Mouse (Mus musculus) regulatory T cell (primary cell): ENCODE measurements around the gene Slc30a2.
"Not testable (repeated sequence)": the region's sequence is repeated elsewhere in the genome, so short reads cannot be mapped to it uniquely, and the experiment has no call there.

Source experiments
- in situ Hi-C: fragments of 300-600 bp; cut with MboI, MseI; formaldehyde crosslinking; loops from one replicate; pipeline ENCODE4 v1.15.1; 2025; ENCODE audit warnings: high pct_unique_total_duplicates

The Slc30a2 gene

GRCm38 (mm10) chr4:134319674-134320073 lies 23.3 kb upstream of the Slc30a2 start:
- in situ Hi-C loops: loop anchor here (5.0 to 10.0 kb wide), 2 partner anchors 63 to 1255 kb away; partner anchors contain the start of genes Extl1 and Grhl3

- in situ Hi-C loops: loop anchor here (5.0 to 10.0 kb wide), 2 partner anchors 61 to 1253 kb away; partner anchors contain the start of genes Extl1 and Grhl3
Measured at GRCm38 (mm10) chr4:134321524-134321923, 21.5 kb upstream of the Slc30a2 start.

GRCm38 (mm10) chr4:134324655-134325054 lies 18.3 kb upstream of the Slc30a2 start:
- in situ Hi-C loops: loop anchor here (5.0 to 10.0 kb wide), 2 partner anchors 58 to 1250 kb away; partner anchors contain the start of genes Extl1 and Grhl3

- in situ Hi-C loops: loop anchor here (10.0 kb wide), 1 partner anchor 1248 kb away; the partner anchor contains the start of gene Grhl3
Measured at GRCm38 (mm10) chr4:134326859-134327530, 16.0 kb upstream of the Slc30a2 start.

DNA sequence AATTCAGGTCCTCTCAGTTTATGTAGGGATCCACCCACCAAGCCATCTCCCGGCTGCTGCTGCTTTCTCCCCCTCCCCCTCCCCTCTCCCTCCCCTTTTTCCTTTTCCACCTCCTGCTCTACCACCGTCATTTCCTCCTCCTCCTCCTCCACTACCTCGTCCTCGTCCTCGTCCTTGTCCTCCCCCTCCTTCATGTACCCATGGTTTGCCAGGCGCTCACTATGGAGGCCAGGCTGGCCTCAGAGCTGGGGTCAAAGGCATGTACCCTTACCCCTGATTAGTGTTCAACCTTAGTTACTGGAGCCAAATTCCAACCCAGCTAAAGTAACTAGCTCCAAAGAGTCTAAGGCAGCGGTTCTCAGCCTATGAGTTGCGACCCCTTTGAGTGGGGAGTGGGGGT lies 14.8 kb upstream of the Slc30a2 start:
- in situ Hi-C loops: loop anchor here (10.0 kb wide), 1 partner anchor 1247 kb away; the partner anchor contains the start of gene Grhl3

DNA sequence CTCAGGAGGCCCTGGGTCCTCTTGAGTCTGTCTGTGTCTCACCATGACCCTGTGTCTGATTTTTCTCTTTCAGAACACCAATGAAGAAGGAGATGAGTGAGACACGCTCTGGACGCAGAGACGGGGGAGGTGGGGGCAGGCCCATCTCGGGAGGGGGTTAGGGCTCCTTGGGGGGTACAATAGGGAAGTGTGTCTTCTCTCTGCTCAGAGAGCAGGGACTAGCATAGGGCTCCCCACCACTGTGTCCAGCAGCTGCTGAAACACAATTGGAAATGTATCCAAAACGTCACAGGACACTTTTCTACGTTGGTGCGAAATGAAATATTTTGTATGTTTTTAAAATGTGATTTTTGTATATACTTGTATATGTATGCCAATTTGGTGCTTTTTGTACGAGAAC lies 14.1 kb upstream of the Slc30a2 start:
- in situ Hi-C loops: loop anchor here (10.0 kb wide), 1 partner anchor 1246 kb away; the partner anchor contains the start of gene Grhl3

GRCm38 (mm10) chr4:134330281-134330680 lies 12.7 kb upstream of the Slc30a2 start:
- in situ Hi-C loops: no loop called here

- in situ Hi-C loops: not testable (repeated sequence)
Measured at GRCm38 (mm10) chr4:134341231-134341630, 1.8 kb upstream of the Slc30a2 start.

DNA sequence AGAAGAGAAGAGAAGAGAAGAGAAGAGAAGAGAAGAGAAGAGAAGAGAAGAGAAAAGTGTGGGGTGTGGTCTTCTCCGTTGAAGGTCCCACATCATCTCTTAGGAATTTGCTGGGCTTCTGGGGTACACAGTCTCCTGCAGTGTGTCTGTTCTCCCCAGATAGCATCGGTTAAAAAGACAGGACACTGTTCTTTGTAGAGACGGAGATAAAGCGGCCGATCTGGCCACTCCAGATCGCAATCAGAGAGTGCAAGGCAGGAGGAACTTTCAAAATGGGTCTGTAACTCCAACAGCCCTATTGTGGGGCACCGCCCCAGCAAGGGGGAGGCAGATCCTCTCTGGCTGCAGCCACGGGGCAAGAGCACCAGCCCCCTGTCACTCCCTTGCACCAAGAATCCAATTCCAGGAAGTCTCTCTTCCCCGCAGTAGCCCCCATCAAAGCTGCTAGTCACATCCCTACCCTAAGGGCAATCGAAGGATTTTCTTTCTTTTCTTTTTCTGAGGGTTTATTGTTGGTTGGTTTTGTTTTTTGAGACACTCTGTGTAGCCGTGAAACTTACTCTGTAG lies 685 bp upstream of the Slc30a2 start:
- in situ Hi-C loops: no loop called here

GRCm38 (mm10) chr4:134344620-134345019 lies 1.6 kb downstream of the Slc30a2 start:
- in situ Hi-C loops: no loop called here

GRCm38 (mm10) chr4:134345802-134346201 lies 2.8 kb downstream of the Slc30a2 start:
- in situ Hi-C loops: no loop called here

DNA sequence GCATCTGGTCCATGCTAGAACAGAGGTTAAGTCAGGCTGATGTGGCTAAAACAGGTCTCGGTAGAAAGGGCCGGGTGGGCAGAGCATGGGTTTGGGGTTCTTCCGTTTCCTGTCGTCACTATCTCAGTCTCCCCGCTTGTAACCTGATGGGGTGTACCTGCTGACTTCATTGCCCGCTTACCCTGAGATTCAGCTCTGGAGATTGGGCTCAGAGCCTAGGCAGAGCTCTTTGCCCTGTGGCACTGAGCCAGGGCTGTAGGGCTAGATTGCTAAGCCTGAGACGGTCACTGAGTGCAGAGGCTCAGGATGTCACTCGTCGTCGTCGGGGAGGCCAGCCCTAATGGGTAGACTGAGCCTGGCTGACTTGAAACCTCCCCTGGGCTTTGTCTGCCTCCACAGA lies 5.1 kb downstream of the Slc30a2 start:
- in situ Hi-C loops: no loop called here

DNA sequence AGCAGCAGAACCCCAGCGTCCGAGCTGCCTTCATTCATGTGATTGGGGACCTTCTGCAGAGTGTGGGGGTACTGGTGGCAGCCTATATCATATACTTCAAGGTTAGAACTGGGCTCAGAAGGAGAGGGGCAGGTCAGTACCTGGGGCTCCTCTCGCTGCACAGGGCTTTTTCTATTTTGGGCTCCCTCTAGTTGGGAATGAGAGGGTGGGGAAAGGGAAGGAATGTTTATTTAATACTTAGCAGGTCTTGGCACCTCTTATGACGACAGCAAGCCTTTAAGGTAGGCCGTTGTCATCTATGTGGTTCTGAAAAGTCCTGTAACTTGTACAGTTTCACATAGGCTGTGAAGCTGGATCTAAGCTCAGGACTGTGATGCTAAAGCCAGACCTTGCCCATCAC lies 5.6 kb downstream of the Slc30a2 start:
- in situ Hi-C loops: no loop called here

- in situ Hi-C loops: no loop called here
Measured at GRCm38 (mm10) chr4:134349829-134350228, 6.8 kb downstream of the Slc30a2 start.

GRCm38 (mm10) chr4:134350641-134351040 lies 7.7 kb downstream of the Slc30a2 start:
- in situ Hi-C loops: no loop called here

- in situ Hi-C loops: no loop called here
Measured at GRCm38 (mm10) chr4:134351329-134352260, 8.6 kb downstream of the Slc30a2 start.

- in situ Hi-C loops: no loop called here
Measured at GRCm38 (mm10) chr4:134352261-134352707, 9.3 kb downstream of the Slc30a2 start.

DNA sequence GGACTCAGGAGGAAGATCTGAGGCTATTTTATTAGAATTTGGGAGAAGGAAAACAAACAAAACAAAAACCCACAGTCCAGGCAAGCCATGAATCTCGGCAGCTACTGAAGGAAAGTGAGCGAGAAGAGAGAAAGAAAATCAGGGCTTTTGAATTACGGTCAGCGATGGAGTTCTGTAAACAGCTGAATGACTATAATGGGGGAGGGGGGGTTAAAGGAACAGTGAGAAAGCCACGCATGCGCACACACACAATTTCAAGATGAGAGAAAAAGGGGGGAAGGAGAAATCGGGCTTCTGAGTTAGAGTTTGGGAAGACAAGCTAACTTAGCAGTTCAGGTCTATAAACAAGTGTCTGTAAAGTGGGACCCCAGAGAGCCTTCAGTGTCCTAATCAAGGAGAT lies 9.9 kb downstream of the Slc30a2 start:
- in situ Hi-C loops: no loop called here

DNA sequence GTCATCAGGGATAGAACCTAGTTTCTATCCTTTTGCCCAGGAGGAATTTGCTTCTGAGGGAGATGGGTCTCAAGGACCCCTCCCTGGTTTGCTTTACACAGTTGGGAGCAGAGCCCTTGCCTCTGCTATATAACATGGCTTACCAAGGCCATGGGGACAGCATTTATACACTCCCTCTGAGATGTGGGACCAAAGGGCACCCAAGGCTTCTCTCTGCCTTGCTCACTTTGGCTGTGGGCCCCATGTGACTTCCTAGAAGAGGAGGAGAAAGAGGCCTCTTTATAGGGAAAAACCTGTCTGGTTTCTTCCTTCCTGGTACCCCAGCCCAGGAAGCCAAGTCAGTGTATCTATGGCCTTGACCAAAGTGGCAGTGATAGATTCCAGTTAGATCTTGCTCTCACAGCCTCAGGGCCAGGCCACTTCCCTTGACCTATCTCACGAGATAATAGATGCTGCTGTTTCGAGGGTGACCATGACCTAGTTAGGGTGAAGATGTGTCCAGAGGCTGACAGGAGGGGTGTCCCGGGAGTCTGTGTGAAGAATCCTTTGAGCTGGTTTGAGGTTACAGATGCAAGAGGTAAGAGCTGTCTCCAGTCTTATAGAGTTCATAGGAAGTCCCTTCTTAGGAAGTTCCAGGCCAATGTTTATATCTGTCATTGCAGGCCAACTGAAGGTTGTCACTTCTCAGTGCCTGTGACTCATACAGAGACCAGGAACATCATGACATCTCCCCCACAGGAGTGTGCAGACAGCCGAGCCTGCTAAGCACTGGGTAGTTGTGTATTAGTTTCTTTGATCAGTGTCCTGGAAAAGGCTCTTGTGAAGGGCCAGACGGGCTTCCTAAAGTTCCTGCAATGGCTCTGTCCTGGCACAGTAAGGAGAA lies 10.8 kb downstream of the Slc30a2 start:
- in situ Hi-C loops: no loop called here

DNA sequence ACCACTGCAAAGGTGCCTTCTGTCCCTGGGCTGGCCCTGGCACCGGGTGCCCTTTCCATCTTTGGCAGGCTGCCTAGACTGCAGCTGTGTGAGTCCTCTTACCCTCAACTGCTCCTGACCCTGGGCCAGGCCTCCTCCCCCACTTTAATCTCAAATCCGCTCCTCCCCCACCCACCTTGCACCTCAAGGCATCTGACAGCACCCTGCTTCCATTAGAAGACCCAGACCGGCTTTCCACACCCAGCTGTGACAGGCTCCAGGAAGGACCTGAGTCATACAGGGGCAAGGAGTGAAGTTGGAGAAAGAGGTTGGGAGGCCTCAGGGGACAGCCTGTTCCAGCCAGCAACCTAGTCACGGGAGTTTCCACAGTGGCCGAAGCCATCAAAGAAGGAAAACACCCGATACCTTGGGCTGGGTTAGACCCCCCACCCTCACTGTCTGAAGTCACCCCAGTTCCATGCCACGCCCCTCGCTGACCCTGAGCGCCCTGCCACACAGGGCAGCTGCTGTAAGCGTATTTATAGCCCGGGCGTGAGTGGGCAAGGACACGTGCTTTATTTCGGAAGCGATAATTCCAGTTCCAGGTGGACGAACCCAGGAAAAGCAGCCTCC lies 13.0 kb downstream of the Slc30a2 start:
- in situ Hi-C loops: no loop called here
